Mouse (Mus musculus): ENCODE data around the gene Rgs17. TPM values are rescaled to one million over a fixed set of nuclear protein-coding genes. Genes with fewer than 3 reads are reported as not detected.

The Rgs17 gene
- total and polyA plus RNA-seq, 2 experiments from 2014 or later = 0.34 to 0.67 TPM

DNA sequence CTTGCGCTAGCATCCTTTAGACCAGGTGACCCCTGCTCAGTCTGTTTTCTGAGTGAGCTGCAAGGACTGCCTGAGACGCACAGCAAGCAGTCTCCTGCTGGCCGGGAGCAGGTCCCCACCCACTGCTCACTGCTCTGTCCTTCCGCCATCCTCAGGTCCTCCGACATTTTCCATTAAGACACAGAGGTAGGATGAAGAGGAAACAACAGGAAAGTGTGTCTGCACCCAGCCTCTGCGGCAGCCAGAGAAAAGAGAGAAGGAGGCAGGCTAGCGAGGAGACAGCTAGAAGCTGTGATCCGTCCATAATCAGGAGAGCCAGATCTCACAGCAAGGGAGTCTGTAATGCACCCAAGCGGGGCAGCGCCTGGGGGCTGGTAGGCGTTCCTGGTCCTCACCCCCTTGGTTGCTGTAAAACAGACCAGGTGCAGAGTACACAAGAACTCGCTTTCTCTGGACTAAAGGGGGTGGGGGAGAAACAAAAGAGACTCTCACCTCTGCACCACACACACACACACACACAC lies 1.1 kb downstream of the Rgs17 start:
- DNase-seq (ENCODE audit: low spot score) (no peak), ATAC-seq (ENCODE audit: insufficient read depth, low read depth) (no peak)

DNA sequence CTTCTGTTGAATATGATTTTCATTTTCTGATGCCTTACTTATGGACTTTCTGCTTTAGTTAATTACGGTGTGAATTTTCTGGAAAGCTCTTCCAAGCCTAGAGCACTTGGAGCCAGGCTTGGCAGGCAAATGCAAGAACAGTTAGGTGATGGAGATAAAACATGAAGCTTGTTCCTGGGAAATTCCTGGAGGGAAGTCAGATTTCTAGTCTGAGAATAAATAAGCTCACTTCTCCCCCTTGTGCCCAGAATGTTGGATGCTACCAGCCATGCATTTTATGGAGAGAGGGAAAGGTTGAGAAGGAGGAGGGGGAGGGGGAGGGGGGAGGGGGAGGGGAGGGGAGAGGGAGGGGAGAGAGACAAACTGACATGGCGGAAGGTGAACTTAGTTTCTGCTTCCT lies 17.8 kb downstream of the Rgs17 start:
- Histone ChIP-seq H3K4me1 (ENCODE audit: control insufficient read depth, insufficient read depth) (no peaks in the 10 kb centered on the region), H3K9me3 (replicated peaks; ENCODE audit: control insufficient read depth, low read length) (no peaks in the 10 kb centered on the region), H3K36me3 (replicated peaks; ENCODE audit: control insufficient read depth, insufficient read depth, low read length) (no peaks in the 10 kb centered on the region), H3K27ac (ENCODE audit: low read depth) (no peak overlapping the region), H3K9ac (replicated peaks; ENCODE audit: low read depth, low read length) (no peak overlapping the region), H3K4me3 (ENCODE audit: low read depth, low read length) (no peak overlapping the region), H3K27me3 (ENCODE audit: control insufficient read depth, insufficient read depth, low read length) (no peaks in the 10 kb centered on the region), H3K4me2 (ENCODE audit: low read depth, low read length) (no peak overlapping the region)
- no peak for ATAC-seq (ENCODE audit: insufficient read depth, low read depth)
- no peak for TF ChIP-seq EP300 (IDR thresholded peaks at IDR 0.05; ENCODE audit: low read depth)
- TF ChIP-seq CTCF (IDR thresholded peaks at IDR 0.05; ENCODE audit: low read depth) = no peak
- WGBS = 71% methylated on average over 2 of the region's 2 CpGs
- no peak for DNase-seq (ENCODE audit: low spot score)

More for the DNA sequence above, 1.1 kb downstream of the Rgs17 start:
- H3K9me3 ChIP-seq (replicated peaks; ENCODE audit: control insufficient read depth, low read length) = no peaks in the 10 kb centered on the region
- H3K4me2 ChIP-seq (ENCODE audit: low read depth, low read length) = peak overlapping the region; percentile 91
- H3K27ac ChIP-seq (ENCODE audit: low read depth) = no peak overlapping the region
- peaks cover 26% of the 10 kb centered on the region; the same call in 1 of the 2 replicates for H3K27me3 ChIP-seq (ENCODE audit: control insufficient read depth, insufficient read depth, low read length)
- no peak overlapping the region for H3K9ac ChIP-seq (replicated peaks; ENCODE audit: low read depth, low read length)
- TF ChIP-seq CTCF (IDR thresholded peaks at IDR 0.05; ENCODE audit: low read depth) = no peak
- H3K4me3 ChIP-seq (ENCODE audit: low read depth, low read length) = peak overlapping the region; percentile 58
- no peaks in the 10 kb centered on the region for H3K36me3 ChIP-seq (replicated peaks; ENCODE audit: control insufficient read depth, insufficient read depth, low read length)
- peaks cover 5% of the 10 kb centered on the region; the same call in 1 of the 2 replicates for H3K4me1 ChIP-seq (ENCODE audit: control insufficient read depth, insufficient read depth)
- 3% methylated on average over 12 of the region's 12 CpGs for WGBS

DNA sequence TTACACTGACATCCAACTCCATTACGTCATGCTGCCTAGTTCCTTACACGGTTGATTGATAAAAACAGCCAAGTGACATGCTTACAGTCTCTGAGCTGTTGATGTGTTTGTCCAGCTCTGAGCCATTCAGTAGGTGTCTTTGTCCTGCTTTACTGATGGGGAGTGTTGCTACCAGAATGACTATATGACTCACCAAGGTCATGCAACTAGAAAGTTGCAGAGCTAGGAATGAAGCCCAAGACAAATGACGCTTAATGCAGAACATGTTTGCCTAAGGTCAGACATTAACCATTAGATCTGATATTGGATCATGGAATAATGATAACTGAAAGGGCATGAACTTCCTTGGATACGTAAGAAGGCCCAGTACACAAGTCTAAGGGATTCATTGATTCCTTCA lies 20.4 kb downstream of the Rgs17 start:
- TF ChIP-seq EP300 (IDR thresholded peaks at IDR 0.05; ENCODE audit: low read depth) = no peak
- no peaks in the 10 kb centered on the region for H3K36me3 ChIP-seq (replicated peaks; ENCODE audit: control insufficient read depth, insufficient read depth, low read length)
- no peak overlapping the region for H3K27ac ChIP-seq (ENCODE audit: low read depth)
- no peak overlapping the region for H3K4me2 ChIP-seq (ENCODE audit: low read depth, low read length)
- DNase-seq (ENCODE audit: low spot score) = no peak
- H3K4me1 ChIP-seq (ENCODE audit: control insufficient read depth, insufficient read depth) = no peaks in the 10 kb centered on the region
- no peaks in the 10 kb centered on the region for H3K27me3 ChIP-seq (ENCODE audit: control insufficient read depth, insufficient read depth, low read length)
- H3K4me3 ChIP-seq (ENCODE audit: low read depth, low read length) = no peak overlapping the region
- H3K9me3 ChIP-seq (replicated peaks; ENCODE audit: control insufficient read depth, low read length) = no peaks in the 10 kb centered on the region
- no peak for ATAC-seq (ENCODE audit: insufficient read depth, low read depth)
- no peak overlapping the region for H3K9ac ChIP-seq (replicated peaks; ENCODE audit: low read depth, low read length)
- 54% methylated on average over 4 of the region's 4 CpGs for WGBS

DNA sequence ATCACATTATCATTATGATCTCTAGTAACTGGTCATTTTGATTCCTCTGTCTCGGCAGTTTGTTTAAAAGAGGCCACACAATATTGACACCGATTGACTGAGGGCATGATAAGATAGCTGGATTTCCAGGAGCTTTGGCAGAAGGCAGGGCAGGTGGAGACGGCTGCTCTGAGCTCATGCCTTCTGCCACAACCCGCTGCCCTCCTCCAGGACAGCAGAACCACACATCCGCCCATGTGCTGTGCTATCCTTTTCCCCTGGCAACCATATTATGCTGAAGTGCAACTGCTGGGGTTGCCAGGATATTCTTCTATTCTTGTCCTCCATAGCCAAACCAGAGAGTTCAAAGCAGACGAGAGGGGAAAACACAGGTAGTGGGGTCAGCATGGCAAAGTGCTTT lies 21.5 kb downstream of the Rgs17 start:
- no peak overlapping the region for H3K4me3 ChIP-seq (ENCODE audit: low read depth, low read length)
- no peaks in the 10 kb centered on the region for H3K27me3 ChIP-seq (ENCODE audit: control insufficient read depth, insufficient read depth, low read length)
- 52% methylated on average over 6 of the region's 6 CpGs for WGBS
- DNase-seq (ENCODE audit: low spot score) (no peak), ATAC-seq (ENCODE audit: insufficient read depth, low read depth) (no peak)
- H3K9me3 ChIP-seq (replicated peaks; ENCODE audit: control insufficient read depth, low read length) = no peaks in the 10 kb centered on the region
- H3K9ac ChIP-seq (replicated peaks; ENCODE audit: low read depth, low read length) = no peak overlapping the region
- no peak overlapping the region for H3K27ac ChIP-seq (ENCODE audit: low read depth)
- TF ChIP-seq EP300 (IDR thresholded peaks at IDR 0.05; ENCODE audit: low read depth) (no peak), CTCF (IDR thresholded peaks at IDR 0.05; ENCODE audit: low read depth) (no peak)
- no peaks in the 10 kb centered on the region for H3K36me3 ChIP-seq (replicated peaks; ENCODE audit: control insufficient read depth, insufficient read depth, low read length)
- no peaks in the 10 kb centered on the region for H3K4me1 ChIP-seq (ENCODE audit: control insufficient read depth, insufficient read depth)
- no peak overlapping the region for H3K4me2 ChIP-seq (ENCODE audit: low read depth, low read length)

DNA sequence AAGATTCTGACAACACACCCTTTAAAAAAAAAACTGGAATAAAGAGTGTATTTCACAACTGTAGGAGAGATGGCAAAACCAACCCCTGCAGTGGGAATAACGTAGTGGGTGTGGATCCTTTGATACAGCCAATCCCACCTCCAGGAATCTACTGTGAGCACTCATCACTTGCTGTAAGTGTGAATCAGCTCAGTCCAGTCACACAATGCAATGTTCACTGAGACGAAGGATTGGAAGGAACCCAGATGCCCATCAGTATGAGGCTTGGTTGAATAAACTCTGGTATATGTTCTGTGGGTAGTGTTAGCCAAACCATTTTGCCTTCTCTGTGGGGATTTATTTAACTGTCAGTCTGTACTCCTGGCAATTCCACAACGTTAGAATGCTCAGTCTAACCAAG lies 45.1 kb downstream of the Rgs17 start:
- ATAC-seq (ENCODE audit: insufficient read depth, low read depth) (no peak), DNase-seq (ENCODE audit: low spot score) (no peak)
- H3K36me3 ChIP-seq (replicated peaks; ENCODE audit: control insufficient read depth, insufficient read depth, low read length) = no peaks in the 10 kb centered on the region
- H3K4me3 ChIP-seq (ENCODE audit: low read depth, low read length) = no peak overlapping the region
- WGBS = 50% methylated on average over 3 of the region's 3 CpGs
- no peak overlapping the region for H3K4me2 ChIP-seq (ENCODE audit: low read depth, low read length)
- no peak for TF ChIP-seq CTCF (IDR thresholded peaks at IDR 0.05; ENCODE audit: low read depth)
- no peak for TF ChIP-seq EP300 (IDR thresholded peaks at IDR 0.05; ENCODE audit: low read depth)
- H3K27me3 ChIP-seq (ENCODE audit: control insufficient read depth, insufficient read depth, low read length) = no peaks in the 10 kb centered on the region
- H3K9me3 ChIP-seq (replicated peaks; ENCODE audit: control insufficient read depth, low read length) = no peaks in the 10 kb centered on the region
- no peak overlapping the region for H3K27ac ChIP-seq (ENCODE audit: low read depth)
- H3K9ac ChIP-seq (replicated peaks; ENCODE audit: low read depth, low read length) = no peak overlapping the region
- no peaks in the 10 kb centered on the region for H3K4me1 ChIP-seq (ENCODE audit: control insufficient read depth, insufficient read depth)

DNA sequence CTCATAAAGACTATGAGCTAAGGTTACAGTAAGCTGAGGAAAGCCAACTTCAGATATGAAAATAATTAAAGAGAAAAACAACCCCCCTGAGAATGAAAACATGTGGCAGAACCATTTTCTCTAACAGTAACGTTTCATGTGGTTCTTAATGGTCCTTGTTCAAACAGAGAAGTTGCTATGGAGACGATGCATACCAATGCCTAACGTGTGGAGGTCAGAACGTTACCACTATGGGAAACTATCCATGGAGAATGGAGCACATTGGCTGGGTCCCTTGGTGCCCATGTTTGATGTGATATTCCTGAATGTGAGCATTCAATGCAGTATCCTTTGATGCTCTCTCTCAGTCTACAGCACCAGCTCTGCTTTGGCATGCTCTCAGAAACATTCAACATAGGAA lies 51.1 kb downstream of the Rgs17 start:
- H3K27ac ChIP-seq (ENCODE audit: low read depth) = no peak overlapping the region
- H3K4me1 ChIP-seq (ENCODE audit: control insufficient read depth, insufficient read depth) = no peaks in the 10 kb centered on the region
- TF ChIP-seq CTCF (IDR thresholded peaks at IDR 0.05; ENCODE audit: low read depth) = no peak
- no peak for TF ChIP-seq EP300 (IDR thresholded peaks at IDR 0.05; ENCODE audit: low read depth)
- no peak overlapping the region for H3K4me3 ChIP-seq (ENCODE audit: low read depth, low read length)
- no peaks in the 10 kb centered on the region for H3K27me3 ChIP-seq (ENCODE audit: control insufficient read depth, insufficient read depth, low read length)
- H3K9ac ChIP-seq (replicated peaks; ENCODE audit: low read depth, low read length) = no peak overlapping the region
- ATAC-seq (ENCODE audit: insufficient read depth, low read depth) = no peak
- no peaks in the 10 kb centered on the region for H3K36me3 ChIP-seq (replicated peaks; ENCODE audit: control insufficient read depth, insufficient read depth, low read length)
- DNase-seq (ENCODE audit: low spot score) = no peak
- H3K9me3 ChIP-seq (replicated peaks; ENCODE audit: control insufficient read depth, low read length) = no peaks in the 10 kb centered on the region
- WGBS = 57% methylated on average over 4 of the region's 4 CpGs
- no peak overlapping the region for H3K4me2 ChIP-seq (ENCODE audit: low read depth, low read length)

Data from heart, postnatal 0 days (tissue).